Mouse (Mus musculus) heart, postnatal 36 days (tissue): Measurements from ENCODE around the gene Myom3. TPM values are rescaled to one million over a fixed set of nuclear protein-coding genes. Genes with fewer than 3 reads are reported as not detected.

Experiments
- DNase-seq, 2 experiments: peaks; one replicate each; pipeline ENCODE4 v3.0.0; 2021 to 2022
- intact Hi-C: fragments of 180-260 bp; cut with DNase I; formaldehyde crosslinking; loops from one replicate; pipeline ENCODE4 v1.15.1; 2025
- total RNA-seq, 2 experiments: library from RNA; stranded (reverse); gene quantifications; 2 replicates each; pipeline ENCODE4 v1.2.3; 2021

The Myom3 gene
- total RNA-seq, 2 experiments from 2014 or later = 0.86 to 0.95 TPM

GRCm38 (mm10) chr4:135851942-135852341 is 92.4 kb downstream of the Myom3 start:
- no peak for DNase-seq
- intact Hi-C loops = no loop called here

- DNase-seq = no peak
- intact Hi-C loops = loop anchor here (2.0 kb wide), 1 partner anchor 25 kb away; no protein-coding TSS in a partner anchor
Observed at GRCm38 (mm10) chr4:135853987-135854546, 94.6 kb downstream of the Myom3 start.

GRCm38 (mm10) chr4:135854630-135855029 is 95.1 kb downstream of the Myom3 start:
- no peak for DNase-seq
- intact Hi-C loops = loop anchor here (2.0 kb wide), 1 partner anchor 26 kb away; no protein-coding TSS in a partner anchor

- intact Hi-C loops = loop anchor here (2.0 kb wide), 1 partner anchor 26 kb away; no protein-coding TSS in a partner anchor
- no peak for DNase-seq
Observed at GRCm38 (mm10) chr4:135855080-135855479, 95.6 kb downstream of the Myom3 start.

- intact Hi-C loops = loop anchor here (1.0 to 2.0 kb wide), 2 partner anchors 18 to 27 kb away; partner anchors contain the start of gene Pnrc2
- peak; percentile 91 to 95 for DNase-seq
Observed at GRCm38 (mm10) chr4:135855536-135856222, 96.2 kb downstream of the Myom3 start, which contains the start of gene Srsf10. TSS of gene Srsf10 (plus strand) at chr4:135855747.

DNA sequence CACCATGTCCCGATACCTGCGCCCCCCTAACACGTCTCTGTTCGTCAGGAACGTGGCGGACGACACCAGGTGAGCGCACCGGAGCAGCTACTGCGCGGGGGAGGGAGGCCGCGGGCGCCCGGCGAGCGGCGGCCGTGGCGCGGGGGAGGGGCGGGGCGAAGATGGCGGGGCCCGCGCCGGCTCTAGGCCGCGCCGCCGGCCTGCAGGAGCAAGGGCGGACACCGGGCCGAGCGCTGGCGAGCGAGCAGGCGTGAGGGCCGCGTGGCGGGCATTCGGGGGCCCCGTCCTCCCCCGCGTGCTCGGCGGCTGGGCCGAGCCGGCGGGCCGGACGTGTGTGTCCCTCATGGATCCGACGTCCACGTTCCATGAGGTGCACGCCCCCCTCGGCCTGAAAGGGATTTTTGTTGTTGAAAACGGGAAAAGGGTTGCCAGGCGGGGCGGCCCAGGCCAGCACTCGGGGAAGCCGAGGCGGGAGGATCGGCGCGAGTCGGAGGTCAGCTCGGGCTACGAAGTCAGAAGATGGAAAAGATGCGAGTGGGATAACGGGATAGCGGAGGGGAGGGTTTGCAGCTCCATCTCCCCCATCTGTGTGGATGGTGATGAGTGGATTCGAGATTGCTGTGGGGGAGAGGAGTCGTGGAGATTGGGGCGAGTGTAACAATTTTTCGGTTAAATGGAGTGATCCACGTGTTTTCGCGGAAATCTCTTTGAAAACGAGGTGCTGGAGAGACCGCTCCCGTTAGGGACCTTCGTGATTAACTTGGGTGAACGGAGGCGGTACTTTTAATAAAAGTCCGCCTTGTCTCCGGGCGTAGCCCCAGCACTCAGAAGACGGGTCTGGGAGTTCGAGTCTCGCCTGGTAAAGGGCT is 96.9 kb downstream of the Myom3 start:
- intact Hi-C loops = loop anchor here (1.0 kb wide), 1 partner anchor 17 kb away; the partner anchor contains the start of gene Pnrc2
- DNase-seq = peak; percentile 63 to 77

- intact Hi-C loops = loop anchor here (1.0 kb wide), 1 partner anchor 12 kb away; no protein-coding TSS in a partner anchor
- no peak for DNase-seq
Observed at GRCm38 (mm10) chr4:135857597-135858186, 98.2 kb downstream of the Myom3 start.

Other genes with a start within 250 kb of the Myom3 start
- not detected for gene Grhl3, start 186.1 kb upstream of the Myom3 start, total RNA-seq
- 1 to 10 TPM; 3.1 to 3.5 TPM for gene Ifnlr1, start 73.4 kb upstream of the Myom3 start, total RNA-seq
- under 1 TPM; 0.27 to 0.69 TPM for gene Il22ra1, start 31.5 kb upstream of the Myom3 start, total RNA-seq
- gene Srsf10, start 96.0 kb downstream of the Myom3 start, total RNA-seq = 10 to 100 TPM; 37.1 to 45.6 TPM
- gene Pnrc2, start 114.1 kb downstream of the Myom3 start, total RNA-seq = 10 to 100 TPM; 59.2 to 63.5 TPM
- under 1 TPM; 0.49 to 0.50 TPM for gene Cnr2, start 135.7 kb downstream of the Myom3 start, total RNA-seq
- 10 to 100 TPM; 31.0 to 31.4 TPM for gene Fuca1, start 161.0 kb downstream of the Myom3 start, total RNA-seq
- 10 to 100 TPM; 72.7 to 86.8 TPM for gene Hmgcl, start 186.7 kb downstream of the Myom3 start, total RNA-seq
- gene Gale, start 204.0 kb downstream of the Myom3 start, total RNA-seq = 1 to 10 TPM in 1 of 2 experiments, under 1 TPM in 1; 0.94 to 1.9 TPM
- gene Lypla2, start 212.9 kb downstream of the Myom3 start, total RNA-seq = 10 to 100 TPM; 33.3 to 34.7 TPM
- gene Pithd1, start 227.5 kb downstream of the Myom3 start, total RNA-seq = 10 to 100 TPM; 19.8 to 22.2 TPM